Mouse (Mus musculus): ENCODE data around the gene Gng7.

DNA sequence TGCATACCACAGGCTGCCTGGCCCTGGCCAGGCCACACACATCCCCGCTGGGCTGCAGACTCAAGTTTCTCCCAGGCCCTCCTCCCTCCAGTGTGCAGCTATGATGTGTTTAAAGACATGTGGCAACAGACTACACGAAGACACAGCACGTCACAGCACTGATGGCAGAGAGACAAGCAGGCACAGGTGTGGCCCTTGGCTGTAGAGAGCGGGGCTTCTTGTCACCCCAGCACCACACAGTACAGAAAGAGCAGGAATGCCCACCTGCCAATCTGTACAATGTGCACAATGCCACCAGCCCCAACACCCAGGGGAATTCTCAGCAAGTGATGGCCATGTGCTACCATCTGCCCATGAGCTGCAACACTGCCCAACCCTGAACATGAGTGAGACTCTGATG is 103.4 kb downstream of the Gng7 start:
- TF ChIP-seq POLR2A (IDR thresholded peaks at IDR 0.05; ENCODE audit: insufficient read depth, low read depth, low read length), result no peak
- no peak for TF ChIP-seq CTCF (IDR thresholded peaks at IDR 0.05; ENCODE audit: insufficient read depth, low read depth, low read length)

Data from olfactory bulb, adult 2 months (tissue).